Mouse (Mus musculus): ENCODE data around the gene Oxld1.

Oxld1 gene

DNA sequence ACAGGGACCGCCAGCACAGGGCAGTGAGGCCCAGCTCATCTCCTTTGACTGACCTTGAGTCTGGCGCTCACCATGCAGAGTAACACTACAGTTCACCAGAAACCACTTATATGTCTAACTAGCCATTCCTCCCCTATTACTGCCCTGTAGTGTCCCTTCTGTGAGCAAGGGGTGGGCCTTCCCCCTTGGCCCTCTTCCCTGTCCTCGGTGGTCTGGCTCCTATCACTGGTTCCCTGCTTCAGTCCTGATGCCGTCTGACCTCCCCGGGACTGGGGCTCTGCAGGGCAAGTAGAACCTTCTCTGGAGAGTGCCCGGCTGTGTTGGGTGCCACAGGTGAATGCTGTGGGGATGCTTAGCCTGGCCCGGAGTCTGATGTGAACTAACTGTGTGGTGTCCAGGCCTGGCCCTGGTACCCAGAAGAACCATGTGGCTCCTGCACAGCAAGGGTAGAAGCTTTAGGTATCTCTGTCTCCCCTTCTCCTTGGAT, 25.6 kb upstream of the Oxld1 start:
- no peak for DNase-seq (ENCODE audit: low spot score)

DNA sequence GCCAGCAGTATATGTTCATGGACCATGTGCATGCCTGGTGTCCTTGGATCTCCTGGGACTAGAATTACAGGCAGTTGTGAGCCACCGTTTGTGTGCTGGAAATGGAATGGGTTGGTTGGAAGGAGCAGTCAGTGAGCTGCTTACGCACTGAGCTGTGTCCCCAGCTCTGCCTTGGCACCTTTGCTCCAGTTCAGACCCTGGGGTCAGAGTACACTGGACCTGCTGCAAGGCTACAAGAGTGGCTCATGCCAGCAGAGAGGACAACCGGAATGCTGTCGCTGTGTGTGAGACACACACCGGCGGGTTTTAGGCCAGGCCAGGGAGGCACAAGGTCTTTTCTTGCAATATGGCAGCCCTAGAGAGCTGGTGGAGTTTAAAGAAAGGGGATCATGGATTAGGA, 14.2 kb upstream of the Oxld1 start:
- no peak for DNase-seq (ENCODE audit: low spot score)

DNA sequence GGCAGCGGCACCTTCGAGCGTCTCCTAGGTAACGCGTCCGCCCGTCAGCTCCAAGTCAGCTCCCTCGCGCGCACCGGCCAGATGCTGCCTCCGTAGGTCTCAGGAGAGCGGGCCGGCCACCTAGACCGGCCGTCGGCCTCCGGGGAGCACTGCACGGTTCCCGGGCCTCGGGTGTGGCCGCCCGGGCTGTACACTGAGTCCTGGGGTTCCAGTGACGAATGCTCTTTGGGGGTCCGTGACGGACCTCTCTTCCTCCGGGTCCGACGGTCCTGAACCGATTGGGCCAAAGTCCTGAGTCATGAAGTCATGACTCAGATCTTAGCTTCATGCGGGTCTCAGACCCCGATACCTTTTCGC, 9.8 kb upstream of the Oxld1 start:
- DNase-seq (ENCODE audit: low spot score): no peak

DNA sequence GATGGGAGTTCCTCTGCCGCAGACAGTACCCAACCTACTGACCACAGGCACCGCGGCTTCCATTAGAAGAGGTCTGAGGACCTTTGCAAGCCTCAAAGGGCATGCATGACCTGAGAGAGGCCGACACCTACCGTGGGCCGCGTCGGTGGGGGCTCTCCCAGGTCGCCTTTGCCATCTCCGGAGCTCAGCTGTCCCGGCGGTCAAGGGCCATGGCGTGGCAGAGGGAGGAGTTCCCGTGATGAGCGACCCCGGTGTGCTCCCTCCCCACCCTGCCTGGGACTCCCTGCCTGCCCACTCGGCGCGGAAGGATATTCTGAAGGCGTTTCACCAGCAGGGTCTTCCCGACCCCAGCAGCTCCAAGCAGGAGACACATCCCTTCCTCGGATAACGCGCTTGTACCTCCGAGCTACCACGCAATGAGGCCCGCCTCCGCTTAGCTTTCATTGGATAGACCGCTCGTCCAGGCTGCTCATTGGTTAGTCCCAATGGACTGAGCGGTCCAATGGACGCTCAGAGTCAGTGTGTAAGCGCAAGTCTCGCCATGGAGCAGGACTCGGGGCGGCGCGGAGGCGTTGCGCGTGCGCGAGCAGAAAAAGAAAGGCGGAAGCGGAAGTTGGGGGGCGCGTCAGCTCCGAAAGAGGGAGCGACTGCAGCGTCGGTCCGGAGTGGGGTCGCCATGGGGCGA, 9.3 kb upstream of the Oxld1 start, which contains the start of gene Arl16:
Gene Arl16 (minus strand): TSS at position 557 of the 685 bp plus-strand sequence.
- DNase-seq (ENCODE audit: low spot score): peak; percentile 93

DNA sequence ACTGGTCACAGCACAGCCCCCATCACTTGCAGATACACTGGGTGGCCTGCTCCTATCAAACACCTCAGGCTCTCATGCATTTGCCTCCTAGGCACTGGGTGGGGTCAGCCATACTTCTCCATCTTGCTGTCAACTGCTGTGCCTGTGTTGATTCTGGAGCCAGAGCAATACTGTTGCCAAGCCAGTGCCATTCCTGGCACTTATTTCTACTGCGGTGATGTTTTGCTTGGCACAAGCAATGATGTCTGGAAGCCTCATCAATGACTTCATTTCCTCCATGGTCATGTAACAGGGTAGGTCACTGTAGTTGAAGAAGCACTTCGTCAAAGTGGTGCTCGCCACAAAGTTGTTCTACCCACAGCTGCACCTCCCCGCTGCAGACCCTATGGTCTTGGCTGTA, 7.7 kb upstream of the Oxld1 start:
- no peak for DNase-seq (ENCODE audit: low spot score)

DNA sequence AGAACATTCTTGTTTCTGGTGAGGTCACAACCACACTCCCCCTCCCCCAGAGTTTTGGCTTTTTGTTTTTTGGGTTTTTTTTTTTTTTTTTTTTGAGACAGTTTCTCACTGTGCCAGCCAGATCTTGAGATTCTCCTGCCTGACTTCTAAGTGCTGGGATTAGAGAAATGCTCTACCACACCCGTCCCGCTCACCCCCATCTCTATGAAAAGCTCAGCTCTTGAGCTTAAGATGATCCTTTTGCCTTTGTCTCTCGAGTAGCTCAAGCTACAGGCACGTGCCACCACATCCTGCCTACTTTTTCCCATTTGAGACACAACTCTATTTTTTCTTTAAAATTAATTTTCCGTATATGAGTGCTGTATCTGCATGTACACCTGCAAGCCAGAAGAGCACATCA, 6.5 kb upstream of the Oxld1 start:
- no peak for DNase-seq (ENCODE audit: low spot score)

DNA sequence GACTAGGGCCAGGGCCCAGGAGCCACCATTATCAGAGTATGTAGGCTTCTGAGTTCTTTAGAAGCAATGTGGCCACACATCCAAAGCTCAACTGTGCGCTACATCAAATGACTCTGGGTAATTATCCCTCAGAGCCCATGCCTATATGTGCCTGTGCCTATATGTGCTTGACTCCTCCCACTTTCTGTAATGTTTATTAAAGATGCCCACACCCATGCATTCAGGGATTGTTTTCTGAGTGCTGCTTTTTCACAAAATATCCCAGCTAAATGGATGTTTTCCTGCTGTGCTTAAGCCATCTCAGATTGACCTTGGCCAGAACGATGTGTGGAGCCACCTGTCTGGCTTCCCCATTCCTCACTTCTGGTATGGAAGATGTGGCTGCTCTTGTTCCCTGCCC, 5.7 kb upstream of the Oxld1 start:
- no peak for DNase-seq (ENCODE audit: low spot score)

DNA sequence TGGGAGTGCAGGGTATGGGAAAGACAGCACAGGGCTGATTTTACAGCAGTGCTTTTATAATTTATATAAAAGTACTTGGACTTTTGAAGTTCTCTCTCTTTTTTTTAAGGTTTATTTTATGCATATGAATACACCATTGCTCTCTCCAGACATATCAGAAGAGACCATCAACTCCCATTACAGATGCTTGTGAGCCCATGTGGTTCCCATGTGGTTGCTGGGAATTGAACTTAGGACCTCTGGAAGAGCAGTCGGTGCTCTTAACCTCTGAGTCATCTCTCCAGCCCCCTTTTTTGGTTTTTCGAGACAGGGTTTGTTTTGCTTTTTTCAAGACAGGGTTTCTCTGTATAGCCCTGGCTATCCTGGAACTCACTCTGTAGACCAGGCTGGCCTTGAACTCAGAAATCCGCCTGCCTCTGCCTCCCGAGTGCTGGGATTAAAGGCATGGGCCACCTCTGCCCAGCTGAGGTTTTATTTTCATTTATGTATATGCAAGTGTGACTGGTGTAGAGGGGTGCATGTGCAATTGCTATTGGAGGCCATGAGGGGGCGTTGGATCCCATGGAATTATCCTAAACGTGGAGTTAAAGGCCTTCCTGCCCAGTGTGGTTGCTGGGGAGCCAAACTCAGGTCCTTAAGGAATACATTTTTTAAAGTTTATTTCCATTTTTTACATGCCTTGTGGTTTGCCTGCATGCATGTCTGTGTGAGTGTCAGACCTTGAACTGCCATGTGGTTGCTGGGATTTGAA, 1.2 kb upstream of the Oxld1 start:
- no peak for DNase-seq (ENCODE audit: low spot score)

DNA sequence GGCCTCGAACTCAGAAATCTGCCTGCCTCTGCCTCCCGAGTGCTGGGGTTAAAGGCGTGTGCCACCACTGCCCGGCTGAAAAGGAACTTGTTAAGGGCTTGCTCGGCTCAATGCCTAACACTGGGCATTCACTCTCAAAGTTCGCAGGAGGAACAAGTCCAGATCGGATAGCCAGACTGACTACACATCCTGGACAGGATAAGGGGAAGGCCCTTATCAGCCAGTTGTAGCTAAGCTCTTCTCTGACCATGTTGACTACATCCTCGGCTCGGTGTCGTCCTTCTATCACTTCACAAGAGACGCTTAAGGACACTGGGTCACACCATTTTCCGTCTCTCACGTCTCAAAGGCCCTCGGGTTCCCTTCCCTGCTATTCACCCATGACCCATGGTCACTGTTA, 498 bp downstream of the Oxld1 start:
- DNase-seq (ENCODE audit: low spot score): no peak

DNA sequence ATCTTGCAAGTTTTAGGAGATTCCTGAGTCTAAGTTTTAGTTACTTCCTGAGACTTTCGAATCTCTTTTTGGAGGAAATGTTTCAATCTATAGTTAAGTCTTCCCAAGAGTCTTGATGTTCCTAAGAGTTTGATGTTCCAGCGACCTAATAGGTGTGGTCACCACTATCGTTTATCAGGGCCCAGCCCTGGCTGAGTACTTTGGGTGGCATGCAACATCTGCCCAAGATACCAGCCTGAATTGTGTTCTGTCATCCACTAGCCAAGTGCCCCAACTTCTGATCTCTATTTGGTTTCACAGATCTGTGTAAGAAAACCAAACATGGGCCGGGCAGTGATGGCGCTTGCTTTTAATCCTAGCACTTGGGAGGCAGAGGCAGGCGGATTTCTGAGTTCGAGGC, 2.5 kb downstream of the Oxld1 start:
- DNase-seq (ENCODE audit: low spot score): no peak

DNA sequence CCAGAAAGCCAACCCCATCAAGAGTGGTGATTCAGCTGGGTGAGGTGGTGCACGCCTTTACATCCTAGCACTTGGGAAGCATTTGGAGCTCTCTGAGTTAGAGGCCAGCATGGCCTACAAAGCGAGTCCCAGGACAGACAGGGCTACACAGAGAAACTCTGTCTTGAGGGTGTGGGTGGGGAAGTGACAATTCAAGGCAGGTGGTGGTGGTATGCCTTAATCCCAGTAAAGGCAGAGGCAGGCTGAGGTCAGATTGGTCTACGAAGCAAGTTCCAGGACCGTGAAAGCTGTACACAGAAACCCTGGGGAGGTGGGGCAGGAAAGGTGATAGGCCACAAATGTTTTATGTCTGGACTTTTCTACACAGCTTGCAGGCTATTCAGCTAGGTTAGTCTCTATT, 2.9 kb downstream of the Oxld1 start:
- no peak for DNase-seq (ENCODE audit: low spot score)

DNA sequence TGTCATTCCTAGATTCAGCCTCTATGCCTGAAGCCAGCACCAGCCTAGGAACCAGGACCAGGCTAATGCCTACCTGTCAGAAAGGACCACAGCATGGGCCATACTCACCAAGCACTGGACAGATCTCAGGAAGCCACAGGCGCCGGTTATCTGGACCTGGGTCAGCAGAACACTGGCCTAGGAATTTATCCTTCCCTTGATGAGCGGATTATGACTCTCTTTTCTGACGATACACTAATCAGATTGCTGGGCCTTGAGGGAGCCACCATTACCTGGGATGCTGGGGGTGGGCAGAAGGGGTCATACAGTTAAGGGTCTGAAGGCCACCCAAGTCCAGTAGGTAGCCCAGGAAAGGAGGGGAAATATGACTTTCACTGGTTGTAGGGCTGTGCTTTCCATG, 4.6 kb downstream of the Oxld1 start, which contains the start of gene Pde6g:
Gene Pde6g (minus strand): TSS at position 195 of the 400 bp plus-strand sequence.
- DNase-seq (ENCODE audit: low spot score): no peak

DNA sequence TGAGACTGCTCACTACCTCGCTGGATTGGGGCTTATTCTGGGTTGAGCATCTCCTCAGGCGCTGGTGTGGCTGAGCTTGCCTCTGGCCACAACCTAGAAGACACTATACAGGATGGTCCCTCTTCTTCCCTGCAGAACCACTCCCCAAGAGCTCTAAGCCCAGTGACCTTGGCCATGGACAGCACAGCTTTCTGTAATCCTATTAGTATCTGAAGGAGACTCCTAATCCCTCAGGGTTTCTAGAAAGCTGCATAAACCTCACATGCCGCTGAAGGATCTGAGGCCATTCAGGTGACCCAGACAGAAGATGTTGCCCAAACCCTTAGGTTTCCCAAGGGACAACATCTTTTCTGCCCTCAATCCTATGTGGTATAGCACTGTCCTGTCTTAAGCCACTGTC, 5.6 kb downstream of the Oxld1 start:
- DNase-seq (ENCODE audit: low spot score): no peak

DNA sequence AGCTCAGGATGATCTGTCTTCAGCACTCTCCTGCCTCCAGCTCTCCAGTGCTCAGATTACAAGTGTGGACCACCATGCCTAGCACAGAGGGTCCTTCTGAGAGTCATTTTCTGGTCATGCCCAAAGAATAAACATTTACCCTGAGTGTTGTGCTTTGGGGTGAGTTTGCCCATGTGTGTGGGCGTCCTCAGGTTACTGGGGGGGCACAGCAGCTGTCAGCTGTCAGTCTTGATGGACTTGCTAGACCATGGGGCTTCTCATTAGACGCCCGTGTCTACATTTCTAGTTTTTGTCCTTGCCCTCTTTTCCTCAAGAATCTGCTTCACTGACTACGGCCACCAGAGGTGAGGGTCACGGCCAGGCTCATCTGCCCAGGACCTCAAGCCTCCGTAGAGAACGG, 10.7 kb downstream of the Oxld1 start:
- no peak for DNase-seq (ENCODE audit: low spot score)

DNA sequence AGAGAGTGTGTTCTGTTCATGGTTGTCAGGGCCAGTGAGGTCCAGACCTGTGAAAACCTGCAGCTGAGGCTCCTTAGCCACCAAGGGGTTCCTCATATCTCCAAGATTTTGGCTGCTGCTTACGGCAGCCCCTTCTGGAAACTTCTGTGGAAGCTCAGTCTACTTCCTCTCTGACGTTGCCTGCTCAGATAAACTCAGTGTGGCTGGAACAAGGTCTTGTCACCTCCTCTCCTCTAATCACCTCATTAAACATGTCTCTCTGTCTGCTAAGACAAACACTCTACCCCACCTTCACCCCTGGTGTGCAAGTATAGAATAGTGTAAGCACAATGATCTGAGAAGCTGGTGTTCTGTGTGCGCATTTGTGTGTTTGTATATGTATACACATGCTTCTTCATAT, 12.4 kb downstream of the Oxld1 start:
- DNase-seq (ENCODE audit: low spot score): no peak

DNA sequence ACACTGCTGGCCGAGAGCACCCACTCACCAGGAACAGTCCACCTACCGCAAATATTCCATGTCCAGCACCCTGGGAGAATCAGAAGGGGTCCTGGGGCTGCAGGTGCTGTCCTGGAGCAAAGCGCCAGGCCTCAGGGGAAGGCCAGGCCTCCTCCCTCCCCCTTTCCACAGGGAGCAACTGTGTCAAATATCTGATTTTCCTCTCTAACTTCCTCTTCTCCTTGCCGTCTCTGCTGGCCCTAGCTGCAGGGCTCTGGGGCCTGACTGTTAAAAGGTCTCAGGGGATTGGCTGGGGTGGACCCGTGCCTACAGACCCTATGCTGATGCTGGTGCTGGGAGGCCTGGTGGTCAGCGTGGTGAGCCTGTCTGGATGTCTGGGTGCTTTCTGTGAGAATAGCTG, 13.8 kb downstream of the Oxld1 start:
- DNase-seq (ENCODE audit: low spot score): no peak

DNA sequence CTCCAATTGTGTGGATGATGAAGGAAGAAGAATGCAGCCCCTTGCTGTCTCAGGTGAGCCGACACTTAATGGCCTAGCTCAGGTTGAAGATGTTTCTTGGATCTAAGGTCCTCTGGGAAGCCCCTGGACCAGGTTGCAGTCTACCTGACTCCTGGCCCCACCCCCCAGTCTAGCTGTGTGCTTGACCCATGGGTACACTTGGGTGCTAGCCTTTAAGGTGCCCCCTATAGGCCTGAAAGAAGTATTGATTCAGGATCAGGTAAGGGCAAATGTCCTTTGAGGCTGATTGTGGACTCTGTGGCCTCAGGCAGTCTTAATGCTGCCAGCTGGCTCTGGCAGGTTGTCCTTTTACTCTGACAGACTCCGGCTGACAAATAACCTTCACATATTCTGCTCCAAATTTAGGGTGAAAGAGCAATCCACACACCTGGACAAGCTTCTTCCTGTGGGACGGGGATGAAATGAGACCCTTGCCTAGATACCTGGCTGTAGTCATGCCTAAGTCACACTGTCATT, 15.0 kb downstream of the Oxld1 start:
- no peak for DNase-seq (ENCODE audit: low spot score)

DNA sequence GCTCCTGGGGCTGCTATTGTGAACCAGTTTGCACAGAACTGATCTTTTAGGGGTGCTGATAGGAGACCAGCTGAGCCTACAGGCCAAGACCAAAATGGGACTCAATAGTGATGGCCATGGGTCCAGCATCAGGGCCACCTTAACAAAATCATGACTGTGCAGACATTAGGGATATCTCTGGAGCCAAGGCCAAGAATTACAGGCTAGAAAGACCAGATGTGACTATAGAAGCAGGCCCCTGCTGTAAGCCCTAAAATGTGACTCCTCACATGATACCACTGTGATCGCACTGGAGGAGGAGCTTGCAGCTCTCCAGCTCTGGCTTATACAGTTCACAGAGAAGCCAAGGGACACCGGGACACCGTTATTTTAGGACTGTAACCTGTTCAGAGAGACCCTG, 15.5 kb downstream of the Oxld1 start, which contains the start of gene Tspan10:
Gene Tspan10 (plus strand): TSS at position 301 of the 400 bp plus-strand sequence.
- no peak for DNase-seq (ENCODE audit: low spot score)

DNA sequence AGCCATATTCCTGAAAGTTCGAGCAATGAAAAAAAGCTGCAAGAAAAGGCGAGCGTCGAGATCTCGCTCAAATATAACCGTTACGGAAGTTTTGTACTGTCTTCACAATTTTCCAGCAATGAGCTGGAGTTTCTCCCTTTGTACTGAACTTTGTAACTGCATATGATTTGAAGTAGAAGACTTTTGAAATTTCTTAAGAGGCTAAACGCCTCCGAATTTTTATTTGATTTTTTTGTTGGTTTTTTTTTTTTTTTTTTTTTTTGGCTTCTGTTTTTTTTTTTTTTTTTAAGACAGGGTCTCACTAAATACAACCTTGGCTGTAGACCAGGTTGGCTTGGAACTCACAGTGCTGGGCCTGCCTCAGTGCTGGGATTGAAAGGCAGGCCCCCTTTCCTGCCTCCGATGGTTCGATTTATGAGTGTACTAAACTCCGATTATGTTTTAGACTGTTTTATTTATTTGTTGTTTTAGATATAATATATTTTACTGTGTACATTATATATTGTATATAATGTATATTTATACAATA, 19.9 kb downstream of the Oxld1 start:
- DNase-seq (ENCODE audit: low spot score): no peak

DNA sequence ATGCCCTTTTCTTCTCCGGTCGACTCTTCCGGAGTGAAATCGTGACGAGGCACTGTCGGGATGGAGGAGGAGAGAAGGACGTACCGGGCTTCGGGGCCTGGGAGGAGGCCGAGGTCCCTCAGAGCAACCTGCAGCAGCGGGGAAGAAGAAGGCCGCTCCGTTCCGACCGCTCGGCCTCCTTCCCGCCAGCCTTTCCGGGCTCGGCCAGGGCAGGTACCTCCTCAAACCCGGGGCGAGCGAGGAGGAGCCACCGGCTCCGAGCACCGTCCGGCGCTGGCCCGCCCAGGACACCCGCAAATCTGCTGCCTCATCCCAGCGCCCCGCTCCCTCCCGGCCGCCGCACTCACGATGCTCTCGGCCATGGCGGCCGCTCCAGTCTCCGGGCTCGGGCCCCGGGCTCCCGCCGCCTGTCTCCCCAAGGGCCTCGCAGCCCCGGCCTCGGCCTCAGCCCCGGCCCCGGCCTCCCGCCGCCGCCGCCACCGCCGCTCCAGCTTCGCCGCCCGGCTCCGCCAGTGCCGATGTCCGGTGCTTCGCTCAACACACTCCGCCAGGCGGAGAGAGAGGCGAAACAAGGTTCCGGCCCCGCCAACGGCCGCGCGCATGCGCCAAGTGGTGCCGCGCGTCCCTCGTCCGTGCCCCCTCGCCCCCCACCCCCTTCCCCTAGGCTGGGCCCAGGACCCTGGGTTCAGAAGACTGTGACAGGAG, 20.6 kb downstream of the Oxld1 start, which contains the start of gene Nploc4:
Gene Nploc4 (minus strand): TSS at position 557 of the 705 bp plus-strand sequence.
- DNase-seq (ENCODE audit: low spot score): peak; percentile 91

DNA sequence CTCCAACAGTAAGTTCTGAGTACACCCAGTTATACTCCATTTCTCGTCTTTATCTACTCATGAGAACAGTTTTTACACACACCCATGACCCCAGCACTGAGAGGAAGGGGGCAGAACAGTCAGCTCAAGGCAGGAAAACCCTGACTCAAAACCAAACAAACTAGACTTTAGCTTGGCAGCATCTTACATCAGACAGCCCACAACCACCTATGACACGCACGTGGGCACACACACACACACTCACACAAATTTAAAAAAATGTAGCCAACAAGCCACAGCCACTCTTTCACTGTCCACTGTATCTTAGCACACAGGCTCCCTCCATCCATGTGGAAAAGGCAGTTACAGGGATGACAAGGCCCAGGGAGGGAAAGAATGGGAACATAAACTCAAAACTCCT, 31.1 kb downstream of the Oxld1 start:
- no peak for DNase-seq (ENCODE audit: low spot score)

DNA sequence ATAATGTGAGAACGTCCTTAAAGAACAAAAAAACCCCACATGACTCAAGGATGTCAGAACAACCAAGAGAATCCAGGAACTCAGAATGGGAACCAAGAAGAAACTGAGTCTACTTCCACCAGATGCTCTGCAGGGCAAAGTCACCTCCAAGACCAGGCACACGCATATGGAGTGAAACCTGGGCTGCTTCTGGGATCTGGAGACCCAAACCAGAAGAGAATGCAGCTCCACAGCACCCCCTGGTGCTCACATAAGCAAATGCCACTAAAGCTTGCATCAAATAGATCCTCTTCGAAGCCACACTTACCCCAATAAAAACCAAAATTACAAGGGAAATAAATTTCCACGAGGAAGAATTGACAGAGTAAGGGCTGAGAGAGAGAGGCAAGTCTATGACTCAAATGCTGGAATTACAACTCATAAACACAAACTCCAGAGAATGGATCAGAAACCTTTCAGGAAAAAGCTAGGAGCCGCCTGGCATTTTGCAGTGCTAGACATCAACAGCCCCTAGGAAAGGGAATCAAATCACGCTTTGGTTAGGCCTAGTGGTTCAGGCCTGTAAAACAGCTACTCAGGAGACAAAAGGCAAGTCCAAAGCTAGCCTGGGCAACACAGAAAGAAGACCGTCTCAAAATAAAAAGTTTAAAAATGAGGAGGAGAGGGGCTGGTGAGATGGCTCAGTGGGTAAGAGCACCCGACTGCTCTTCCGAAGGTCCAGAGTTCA, 34.1 kb downstream of the Oxld1 start:
- DNase-seq (ENCODE audit: low spot score): peak; percentile 71

Data from ovary, postnatal 36 days (tissue).